Mouse (Mus musculus): ENCODE measurements around the gene Gla. TPM values are rescaled to one million over a fixed set of nuclear protein-coding genes. Genes with fewer than 3 reads are reported as not detected.

The Gla gene
- polyA plus RNA-seq, 1 experiment = 6.2 TPM

GRCm38 (mm10) chrX:134553326-134553725, 47.6 kb downstream of the Gla start:
- H3K79me2 ChIP-seq (ENCODE audit: control insufficient read depth, insufficient read depth) = no peaks in the 10 kb centered on the region
- H3K4me2 ChIP-seq (ENCODE audit: low read depth) = no peak overlapping the region
- no peak overlapping the region for H3K4me3 ChIP-seq
- no peak overlapping the region for H3ac ChIP-seq (ENCODE audit: control insufficient read depth, insufficient read length)
- H3K27me3 ChIP-seq (ENCODE audit: control insufficient read depth, insufficient read depth, insufficient read length) = no peaks in the 10 kb centered on the region
- TF ChIP-seq TCF3 (IDR thresholded peaks at IDR 0.05; ENCODE audit: insufficient read length, low read depth) (no peak), MYOG (IDR thresholded peaks at IDR 0.05; ENCODE audit: control insufficient read depth in 1 of 3, insufficient read depth in 1 of 3, insufficient read length in 2 of 3, low read depth in 2 of 3) (no peak), CEBPB (IDR thresholded peaks at IDR 0.05; ENCODE audit: insufficient read depth, poor library complexity, severe bottlenecking) (no peak), POLR2AphosphoS2 (IDR thresholded peaks at IDR 0.05; ENCODE audit: insufficient read length, low read depth) (no peak), POLR2A (IDR thresholded peaks at IDR 0.05; ENCODE audit: insufficient read length, low read depth) (no peak), TCF12 (IDR thresholded peaks at IDR 0.05; ENCODE audit: insufficient read depth, poor library complexity, severe bottlenecking) (no peak), MYOD1 (IDR thresholded peaks at IDR 0.05; ENCODE audit: control insufficient read depth in 1 of 3, insufficient read length in 2 of 3, low read depth in 2 of 3) (no peak)
- H3K36me3 ChIP-seq (ENCODE audit: control insufficient read depth, insufficient read depth) = no peaks in the 10 kb centered on the region

GRCm38 (mm10) chrX:134550903-134551302, 50.0 kb downstream of the Gla start:
- TF ChIP-seq MYOG (IDR thresholded peaks at IDR 0.05; ENCODE audit: control insufficient read depth in 1 of 3, insufficient read depth in 1 of 3, insufficient read length in 2 of 3, low read depth in 2 of 3) (no peak), E2F4 (IDR thresholded peaks at IDR 0.05; ENCODE audit: insufficient read depth) (no peak), MYOD1 (IDR thresholded peaks at IDR 0.05; ENCODE audit: control insufficient read depth in 1 of 3, insufficient read length in 2 of 3, low read depth in 2 of 3) (no peak), MAX (IDR thresholded peaks at IDR 0.05; ENCODE audit: low read depth) (no peak), USF1 (IDR thresholded peaks at IDR 0.05; ENCODE audit: low read depth) (no peak), CEBPB (IDR thresholded peaks at IDR 0.05; ENCODE audit: insufficient read depth, poor library complexity, severe bottlenecking) (no peak), POLR2A (IDR thresholded peaks at IDR 0.05; ENCODE audit: insufficient read length, low read depth) (no peak)
- H3K36me3 ChIP-seq (ENCODE audit: control insufficient read depth, insufficient read depth) = no peaks in the 10 kb centered on the region
- no peak overlapping the region for H3ac ChIP-seq (ENCODE audit: control insufficient read depth, insufficient read length)
- H3K4me3 ChIP-seq = no peak overlapping the region
- no peaks in the 10 kb centered on the region for H3K27me3 ChIP-seq (ENCODE audit: control insufficient read depth, insufficient read depth, insufficient read length)
- H3K79me2 ChIP-seq (ENCODE audit: control insufficient read depth, insufficient read depth) = no peaks in the 10 kb centered on the region
- H3K4me2 ChIP-seq (ENCODE audit: low read depth) = no peak overlapping the region

GRCm38 (mm10) chrX:134547330-134547729, 53.6 kb downstream of the Gla start:
- H3K36me3 ChIP-seq (ENCODE audit: control insufficient read depth, insufficient read depth) = no peaks in the 10 kb centered on the region
- no peak overlapping the region for H3K4me2 ChIP-seq (ENCODE audit: low read depth)
- TF ChIP-seq POLR2A (IDR thresholded peaks at IDR 0.05; ENCODE audit: insufficient read length, low read depth) (no peak), CEBPB (IDR thresholded peaks at IDR 0.05; ENCODE audit: insufficient read depth, poor library complexity, severe bottlenecking) (no peak)
- no peaks in the 10 kb centered on the region for H3K79me2 ChIP-seq (ENCODE audit: control insufficient read depth, insufficient read depth)
- no peak overlapping the region for H3ac ChIP-seq (ENCODE audit: control insufficient read depth, insufficient read length)
- H3K27me3 ChIP-seq (ENCODE audit: control insufficient read depth, insufficient read depth, insufficient read length) = no peaks in the 10 kb centered on the region
- H3K4me3 ChIP-seq = no peak overlapping the region

- Histone ChIP-seq H3K4me3 (peak overlapping the region; percentile 66), H3ac (ENCODE audit: control insufficient read depth, insufficient read length) (peak overlapping the region; percentile 89), H3K79me2 (ENCODE audit: control insufficient read depth, insufficient read depth) (peaks cover 24% of the 10 kb centered on the region), H3K36me3 (ENCODE audit: control insufficient read depth, insufficient read depth) (no peaks in the 10 kb centered on the region), H3K4me2 (ENCODE audit: low read depth) (peak overlapping the region; percentile 62), H3K27me3 (ENCODE audit: control insufficient read depth, insufficient read depth, insufficient read length) (no peaks in the 10 kb centered on the region)
- TF ChIP-seq CEBPB (IDR thresholded peaks at IDR 0.05; ENCODE audit: insufficient read depth, poor library complexity, severe bottlenecking) = no peak
Measured at GRCm38 (mm10) chrX:134541955-134542308, 59.0 kb downstream of the Gla start.

- Histone ChIP-seq H3K27me3 (ENCODE audit: control insufficient read depth, insufficient read depth, insufficient read length) (no peaks in the 10 kb centered on the region), H3K4me3 (peak within 1 kb of the TSS; percentile 66), H3K79me2 (ENCODE audit: control insufficient read depth, insufficient read depth) (peaks cover 24% of the 10 kb centered on the region), H3ac (ENCODE audit: control insufficient read depth, insufficient read length) (peak within 1 kb of the TSS; percentile 89), H3K4me2 (ENCODE audit: low read depth) (peak within 1 kb of the TSS; percentile 62), H3K36me3 (ENCODE audit: control insufficient read depth, insufficient read depth) (no peaks in the 10 kb centered on the region)
- TF ChIP-seq MAX (IDR thresholded peaks at IDR 0.05; ENCODE audit: low read depth) (no peak), TCF3 (IDR thresholded peaks at IDR 0.05; ENCODE audit: insufficient read length, low read depth) (no peak), REST (IDR thresholded peaks at IDR 0.05; ENCODE audit: insufficient read depth, insufficient read length) (no peak), CEBPB (IDR thresholded peaks at IDR 0.05; ENCODE audit: insufficient read depth, poor library complexity, severe bottlenecking) (no peak), USF1 (IDR thresholded peaks at IDR 0.05; ENCODE audit: low read depth) (peak; percentile 61), E2F4 (IDR thresholded peaks at IDR 0.05; ENCODE audit: insufficient read depth) (peak; percentile 53), POLR2A (IDR thresholded peaks at IDR 0.05; ENCODE audit: insufficient read length, low read depth) (peak; percentile 46)
Measured at GRCm38 (mm10) chrX:134541145-134541954, 59.6 kb downstream of the Gla start, which contains the start of gene Timm8a1. Gene Timm8a1 (minus strand): TSS chrX:134541865.

All from myocyte (in vitro differentiated cells).